Mouse (Mus musculus) limb, embryonic 15.5 days (tissue): ENCODE data around the gene Camk2d. TPM values are rescaled to one million over a fixed set of nuclear protein-coding genes. Genes with fewer than 3 reads are reported as not detected.

Experiments
- ATAC-seq: fragments of 200-750 bp; cut with Nextera tagmentation; 2 replicates; pipeline ENCODE4 v1.8.0; 2017; ENCODE audit warnings: low read depth, moderate TSS enrichment; ENCODE audit not compliant: insufficient number of reproducible peaks, low FRiP score, low TSS enrichment
- H3K27ac ChIP-seq: fragments of 300-500 bp; sonication (generic); 2 replicates; pipeline ENCODE4 v1.5.1; 2015; ENCODE audit warnings: moderate library complexity, mild to moderate bottlenecking, inconsistent platforms
- H3K27me3 ChIP-seq: fragments of 300-500 bp; sonication (generic); 2 replicates; pipeline ENCODE4 v1.6.1; 2015; ENCODE audit warnings: inconsistent platforms
- H3K36me3 ChIP-seq: fragments of 300-500 bp; sonication (generic); 2 replicates; pipeline ENCODE4 v1.6.1; 2015; ENCODE audit warnings: inconsistent platforms
- H3K4me1 ChIP-seq: fragments of 300-500 bp; sonication (generic); 2 replicates; pipeline ENCODE4 v1.6.1; 2015; ENCODE audit warnings: inconsistent platforms
- H3K4me2 ChIP-seq: fragments of 300-500 bp; sonication (generic); 2 replicates; pipeline ENCODE4 v1.6.1; 2015; ENCODE audit warnings: mild to moderate bottlenecking, inconsistent platforms
- H3K4me3 ChIP-seq: fragments of 300-500 bp; sonication (generic); 2 replicates; pipeline ENCODE4 v1.5.1; 2015; ENCODE audit warnings: mild to moderate bottlenecking, inconsistent platforms
- H3K9ac ChIP-seq: fragments of 300-500 bp; sonication (generic); 2 replicates; pipeline ENCODE4 v1.6.1; 2015; ENCODE audit warnings: inconsistent platforms
- H3K9me3 ChIP-seq: fragments of 300-500 bp; sonication (generic); 2 replicates; pipeline ENCODE4 v1.6.1; 2016; ENCODE audit warnings: inconsistent platforms
- WGBS: fragments of 180-500 bp; shearing (Covaris S2); methylation state at CpG from one replicate; pipeline ENCODE4 v1.1.7; 2015; 5-methylcytosine and 5-hydroxymethylcytosine counted together
- polyA plus RNA-seq: library from polyadenylated mRNA; unstranded; fragments of >200 nt; fragmentation: Nextera tagmentation; extraction: Ambion mirVana; gene quantifications from 2 replicates; pipeline ENCODE4 v1.2.1, GENCODE M21; 2015

The Camk2d gene
- polyA plus RNA-seq, 1 experiment from 2014 or later, result 31.3 TPM

DNA sequence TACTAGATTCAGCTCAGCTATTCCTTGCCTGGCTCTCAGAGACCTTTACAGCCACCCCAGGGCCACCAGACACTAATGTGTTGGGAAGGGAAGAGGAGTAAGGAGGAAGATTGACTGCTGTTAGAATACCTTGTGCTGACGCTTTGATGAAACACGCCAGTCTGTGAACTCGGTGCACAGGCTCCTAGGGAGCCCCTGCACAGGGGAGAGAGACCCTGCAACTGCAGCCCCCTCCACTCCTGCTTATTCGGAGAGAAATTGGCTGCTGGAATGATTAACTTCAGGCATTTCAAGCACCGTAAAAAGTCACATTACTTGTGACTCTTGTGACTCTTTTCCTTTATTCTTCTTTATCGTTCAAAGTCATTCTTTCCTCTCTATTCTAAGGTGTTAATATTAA is 75.2 kb downstream of the Camk2d start:
- ATAC-seq, result no peak
- H3K27ac ChIP-seq, result no peak overlapping the region
- H3K4me2 ChIP-seq, result no peak overlapping the region
- no peaks in the 10 kb centered on the region for H3K9me3 ChIP-seq
- H3K36me3 ChIP-seq, result no peaks in the 10 kb centered on the region
- no peaks in the 10 kb centered on the region for H3K27me3 ChIP-seq
- H3K4me3 ChIP-seq, result no peak overlapping the region
- no peak overlapping the region for H3K9ac ChIP-seq
- WGBS, result 31% methylated on average over 6 of the region's 6 CpGs
- peaks cover 18% of the 10 kb centered on the region for H3K4me1 ChIP-seq

DNA sequence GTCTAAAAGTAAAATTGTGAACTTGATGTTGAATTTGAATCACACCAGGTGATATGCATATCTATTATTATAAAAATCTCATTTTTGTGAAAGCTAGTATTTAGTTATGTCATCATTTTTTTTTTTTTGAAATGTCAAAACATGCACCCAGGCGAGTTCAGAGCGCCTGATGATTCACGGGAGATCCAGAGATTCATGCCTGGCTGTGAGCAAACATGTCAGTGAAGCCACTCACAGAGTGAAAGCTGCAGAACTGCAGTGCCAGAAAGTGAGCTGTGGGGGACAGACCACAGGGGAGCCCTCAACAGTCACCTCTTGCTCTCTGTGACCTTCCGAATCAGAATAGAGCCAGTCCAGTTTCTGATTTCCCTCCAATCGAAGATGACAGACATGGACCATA is 84.9 kb downstream of the Camk2d start:
- Histone ChIP-seq H3K4me2 (no peak overlapping the region), H3K36me3 (no peaks in the 10 kb centered on the region), H3K9me3 (no peaks in the 10 kb centered on the region), H3K9ac (no peak overlapping the region), H3K27ac (no peak overlapping the region), H3K27me3 (no peaks in the 10 kb centered on the region), H3K4me3 (no peak overlapping the region), H3K4me1 (no peaks in the 10 kb centered on the region)
- 82% methylated on average over 5 of the region's 5 CpGs for WGBS
- no peak for ATAC-seq

DNA sequence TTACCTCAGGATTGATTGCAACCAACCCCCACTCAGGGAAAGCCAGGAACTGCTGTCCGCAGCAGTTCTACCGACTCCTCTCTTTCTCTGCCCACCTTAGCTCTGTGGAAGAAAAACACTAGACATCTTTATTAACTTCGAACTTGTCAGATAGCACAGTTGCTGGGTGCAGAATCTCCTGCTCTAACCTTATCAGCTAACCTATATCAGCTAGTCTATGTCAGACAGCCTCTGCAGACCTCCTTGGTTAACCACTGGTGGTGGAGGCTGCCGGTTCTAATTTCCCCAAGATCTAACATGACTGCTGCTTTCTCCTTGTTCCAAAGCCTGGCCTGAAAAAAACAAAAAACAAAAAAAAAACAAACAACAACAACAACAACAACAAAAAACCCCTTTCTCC is 85.9 kb downstream of the Camk2d start:
- no peaks in the 10 kb centered on the region for H3K9me3 ChIP-seq
- no peak overlapping the region for H3K27ac ChIP-seq
- H3K4me2 ChIP-seq, result no peak overlapping the region
- no peaks in the 10 kb centered on the region for H3K27me3 ChIP-seq
- no peaks in the 10 kb centered on the region for H3K36me3 ChIP-seq
- H3K4me1 ChIP-seq, result no peaks in the 10 kb centered on the region
- no peak for ATAC-seq
- H3K9ac ChIP-seq, result no peak overlapping the region
- 78% methylated on average over 4 of the region's 4 CpGs for WGBS
- H3K4me3 ChIP-seq, result no peak overlapping the region

DNA sequence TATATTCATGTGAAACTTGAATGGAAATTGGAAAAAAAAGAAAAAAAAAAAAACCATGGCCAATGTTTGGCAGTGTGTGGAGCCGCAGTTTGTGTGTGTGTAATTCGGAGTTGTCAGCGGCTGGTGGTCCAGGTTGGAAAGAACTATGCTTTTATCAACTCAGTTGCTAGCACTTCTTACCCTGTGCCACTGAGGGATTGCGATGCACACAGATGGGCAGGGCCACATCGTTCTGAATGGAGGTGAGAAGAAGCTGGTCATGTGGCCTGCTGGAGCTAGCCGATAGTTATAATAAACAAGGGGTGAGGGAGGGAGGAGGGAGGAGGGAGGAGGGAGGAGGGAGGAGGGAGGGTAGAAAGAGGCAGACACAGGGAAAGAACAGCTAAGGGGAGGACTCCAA is 89.3 kb downstream of the Camk2d start:
- no peak for ATAC-seq
- Histone ChIP-seq H3K27me3 (no peaks in the 10 kb centered on the region), H3K27ac (no peak overlapping the region), H3K4me1 (no peaks in the 10 kb centered on the region), H3K9ac (no peak overlapping the region), H3K4me3 (no peak overlapping the region), H3K9me3 (no peaks in the 10 kb centered on the region), H3K36me3 (no peaks in the 10 kb centered on the region), H3K4me2 (no peak overlapping the region)
- WGBS, result 72% methylated on average over 5 of the region's 6 CpGs

DNA sequence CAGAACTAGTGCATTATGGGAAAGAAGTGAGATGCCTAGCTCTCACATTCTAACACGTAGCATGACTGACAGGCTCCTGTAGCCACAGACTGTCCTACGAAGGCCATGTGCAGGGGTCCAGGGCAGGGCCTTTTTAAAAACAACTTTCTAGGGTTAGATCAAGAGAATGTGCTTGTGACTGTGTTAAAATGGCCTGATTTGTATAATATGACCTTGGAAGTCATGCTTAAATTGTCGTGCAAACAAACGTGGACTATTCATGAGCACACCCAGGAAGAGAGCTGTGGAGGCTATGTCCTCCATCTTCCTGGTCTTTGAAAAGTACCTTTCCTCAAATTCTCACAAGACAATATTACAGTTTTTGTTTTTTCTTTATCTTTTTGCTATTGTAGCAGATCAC is 91.0 kb downstream of the Camk2d start:
- no peak overlapping the region for H3K4me2 ChIP-seq
- no peaks in the 10 kb centered on the region for H3K9me3 ChIP-seq
- no peaks in the 10 kb centered on the region for H3K36me3 ChIP-seq
- H3K4me1 ChIP-seq, result peaks cover 1% of the 10 kb centered on the region; the same call in 1 of the 2 replicates
- no peak overlapping the region for H3K27ac ChIP-seq
- H3K27me3 ChIP-seq, result no peaks in the 10 kb centered on the region
- H3K4me3 ChIP-seq, result no peak overlapping the region
- 87% methylated on average over 4 of the region's 4 CpGs for WGBS
- no peak for ATAC-seq
- H3K9ac ChIP-seq, result no peak overlapping the region

DNA sequence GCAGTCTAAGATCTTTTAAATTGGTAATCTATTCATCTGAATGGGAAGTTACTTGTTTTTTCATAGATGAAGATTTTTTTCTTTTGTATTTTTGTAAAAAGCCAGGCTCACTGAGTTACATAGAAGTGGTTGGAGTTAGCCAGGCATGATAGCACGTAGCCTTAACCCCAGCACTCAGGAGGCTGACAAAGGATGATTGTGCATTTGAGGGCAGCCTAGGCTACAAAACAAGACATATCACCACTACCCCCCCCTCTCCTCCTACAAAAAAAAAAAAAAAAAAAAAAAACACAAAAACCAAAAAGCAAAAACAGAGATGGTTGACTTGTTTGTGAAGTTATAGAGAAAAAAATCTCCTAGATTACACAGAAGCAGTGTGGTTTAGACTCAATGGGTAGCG is 92.4 kb downstream of the Camk2d start:
- Histone ChIP-seq H3K4me3 (no peak overlapping the region), H3K27ac (no peak overlapping the region), H3K27me3 (no peaks in the 10 kb centered on the region), H3K36me3 (no peaks in the 10 kb centered on the region), H3K9ac (no peak overlapping the region), H3K9me3 (no peaks in the 10 kb centered on the region), H3K4me2 (no peak overlapping the region), H3K4me1 (peaks cover 14% of the 10 kb centered on the region)
- ATAC-seq, result no peak
- WGBS, result 93% methylated on average over 2 of the region's 2 CpGs

DNA sequence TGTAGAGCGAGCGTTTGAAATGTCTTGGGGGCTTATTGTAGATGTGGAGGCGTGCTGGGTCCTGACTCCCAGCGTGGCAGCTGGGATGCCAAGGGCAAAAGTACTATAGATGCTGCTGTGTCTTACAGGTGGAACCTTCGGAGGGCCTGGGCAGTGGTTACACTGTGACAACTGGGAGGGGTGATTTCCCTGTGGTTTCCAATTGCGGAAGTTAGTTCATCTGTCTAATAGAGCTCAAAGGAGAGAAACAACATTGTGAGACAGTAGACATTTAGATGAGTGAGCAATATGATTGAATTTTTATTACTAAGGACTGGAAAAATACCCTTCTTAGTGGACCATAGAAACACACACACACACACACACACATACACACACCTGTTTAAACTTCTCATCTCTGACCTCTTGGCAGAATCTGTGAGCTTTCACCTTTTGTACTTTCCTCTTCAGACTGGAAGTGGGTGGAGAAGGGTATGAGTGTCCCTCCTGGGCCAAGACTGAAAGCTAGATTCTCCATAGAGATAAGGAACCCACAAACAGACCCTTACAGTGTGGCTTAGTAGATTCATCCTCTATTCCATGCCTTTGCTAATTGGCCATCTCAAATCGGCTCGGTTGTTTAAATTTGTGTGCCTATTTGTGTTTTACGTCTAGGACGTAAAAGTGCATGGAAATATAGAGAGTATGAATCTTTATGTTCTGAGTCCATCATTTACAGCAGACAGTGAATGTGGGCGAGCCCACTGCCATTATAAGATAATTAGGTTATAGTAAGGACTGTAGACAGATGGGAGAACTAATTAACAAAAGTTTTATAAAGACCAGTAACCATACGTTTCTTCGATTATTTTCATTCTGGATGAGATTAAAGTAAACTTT is 94.8 kb downstream of the Camk2d start:
- 64% methylated on average over 13 of the region's 13 CpGs for WGBS

DNA sequence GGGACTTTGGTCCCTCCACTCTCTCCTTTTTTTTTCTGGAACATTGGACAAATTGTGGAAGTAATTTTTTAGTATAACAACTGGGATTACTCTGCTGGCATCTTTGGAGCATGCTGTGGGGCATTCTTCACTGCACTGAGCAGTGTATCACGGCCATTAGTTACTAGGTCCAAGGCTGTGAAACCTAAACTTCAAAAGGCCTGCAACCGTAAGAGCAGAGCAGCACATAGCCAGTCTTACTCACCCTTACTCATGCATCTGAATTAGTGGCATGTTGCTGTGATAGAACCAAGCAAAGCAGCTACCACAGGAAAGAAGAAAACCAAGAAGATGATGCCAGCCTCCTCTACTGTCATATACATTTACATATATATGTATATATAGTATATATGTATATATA is 95.5 kb downstream of the Camk2d start:
- Histone ChIP-seq H3K4me3 (no peak overlapping the region), H3K9me3 (no peaks in the 10 kb centered on the region), H3K27ac (no peak overlapping the region), H3K36me3 (no peaks in the 10 kb centered on the region), H3K4me1 (peaks cover 18% of the 10 kb centered on the region), H3K9ac (no peak overlapping the region), H3K4me2 (no peak overlapping the region), H3K27me3 (no peaks in the 10 kb centered on the region)
- WGBS, result 66% methylated on average over 2 of the region's 2 CpGs
- no peak for ATAC-seq

More for the DNA sequence above, 94.8 kb downstream of the Camk2d start:
- H3K4me3 ChIP-seq, result no peak overlapping the region
- H3K27ac ChIP-seq, result no peak overlapping the region
- no peaks in the 10 kb centered on the region for H3K36me3 ChIP-seq
- no peaks in the 10 kb centered on the region for H3K9me3 ChIP-seq
- H3K4me1 ChIP-seq, result peaks cover 18% of the 10 kb centered on the region
- no peak overlapping the region for H3K4me2 ChIP-seq
- ATAC-seq, result no peak
- H3K9ac ChIP-seq, result no peak overlapping the region
- H3K27me3 ChIP-seq, result no peaks in the 10 kb centered on the region

DNA sequence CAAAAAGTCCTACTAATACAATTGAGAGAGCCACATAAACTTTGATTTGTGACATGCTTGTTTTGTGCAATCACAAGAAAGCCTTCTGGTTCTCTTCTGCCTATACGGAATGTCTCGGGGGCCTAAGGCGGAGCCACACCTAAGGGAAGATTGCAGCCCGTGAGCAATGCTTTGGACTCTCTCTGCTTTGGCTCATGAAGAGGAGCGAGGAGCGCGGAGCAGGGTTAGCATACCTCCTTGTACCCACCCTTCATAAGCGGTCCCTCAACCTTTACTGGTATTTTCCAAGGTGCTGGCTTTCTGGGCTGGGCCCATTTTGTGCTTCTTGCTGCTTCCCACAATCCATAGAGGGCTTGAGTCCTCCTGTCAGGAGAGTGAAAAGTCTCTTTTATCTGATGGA is 96.7 kb downstream of the Camk2d start:
- peak overlapping the region; percentile 26; the same call in 1 of the 2 replicates for H3K4me2 ChIP-seq
- H3K27me3 ChIP-seq, result no peaks in the 10 kb centered on the region
- H3K36me3 ChIP-seq, result no peaks in the 10 kb centered on the region
- 60% methylated on average over 8 of the region's 8 CpGs for WGBS
- H3K27ac ChIP-seq, result no peak overlapping the region
- H3K4me3 ChIP-seq, result no peak overlapping the region
- no peaks in the 10 kb centered on the region for H3K9me3 ChIP-seq
- H3K4me1 ChIP-seq, result peaks cover 18% of the 10 kb centered on the region
- H3K9ac ChIP-seq, result no peak overlapping the region
- no peak for ATAC-seq

DNA sequence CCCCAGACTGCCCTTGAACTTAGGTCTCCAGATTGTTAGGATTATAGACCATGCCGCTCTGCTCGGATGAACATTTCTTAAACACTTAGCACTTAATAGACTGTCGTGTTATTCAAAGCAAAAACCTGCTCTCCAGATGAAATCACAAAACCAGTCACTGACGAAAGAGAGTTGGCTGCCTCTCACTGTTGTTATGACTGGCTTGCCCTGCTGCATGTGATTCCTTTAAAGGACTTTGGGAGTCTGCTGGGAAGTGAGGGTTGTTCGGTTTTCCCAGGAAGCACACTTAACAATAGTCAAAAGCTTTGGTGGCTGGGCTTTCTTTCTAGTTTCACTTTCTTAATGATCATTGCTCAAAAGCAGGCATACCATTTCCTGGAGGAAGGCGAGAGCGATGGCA is 97.2 kb downstream of the Camk2d start:
- H3K4me3 ChIP-seq, result peak overlapping the region; percentile 18; the same call in 1 of the 2 replicates
- WGBS, result 29% methylated on average over 7 of the region's 7 CpGs
- peak overlapping the region; percentile 17; the same call in 1 of the 2 replicates for H3K27ac ChIP-seq
- no peak; the same call in 1 of the 2 replicates for ATAC-seq
- H3K9me3 ChIP-seq, result no peaks in the 10 kb centered on the region
- no peak overlapping the region for H3K9ac ChIP-seq
- H3K27me3 ChIP-seq, result no peaks in the 10 kb centered on the region
- peaks cover 18% of the 10 kb centered on the region for H3K4me1 ChIP-seq
- no peaks in the 10 kb centered on the region for H3K36me3 ChIP-seq
- H3K4me2 ChIP-seq, result peak overlapping the region; percentile 26

DNA sequence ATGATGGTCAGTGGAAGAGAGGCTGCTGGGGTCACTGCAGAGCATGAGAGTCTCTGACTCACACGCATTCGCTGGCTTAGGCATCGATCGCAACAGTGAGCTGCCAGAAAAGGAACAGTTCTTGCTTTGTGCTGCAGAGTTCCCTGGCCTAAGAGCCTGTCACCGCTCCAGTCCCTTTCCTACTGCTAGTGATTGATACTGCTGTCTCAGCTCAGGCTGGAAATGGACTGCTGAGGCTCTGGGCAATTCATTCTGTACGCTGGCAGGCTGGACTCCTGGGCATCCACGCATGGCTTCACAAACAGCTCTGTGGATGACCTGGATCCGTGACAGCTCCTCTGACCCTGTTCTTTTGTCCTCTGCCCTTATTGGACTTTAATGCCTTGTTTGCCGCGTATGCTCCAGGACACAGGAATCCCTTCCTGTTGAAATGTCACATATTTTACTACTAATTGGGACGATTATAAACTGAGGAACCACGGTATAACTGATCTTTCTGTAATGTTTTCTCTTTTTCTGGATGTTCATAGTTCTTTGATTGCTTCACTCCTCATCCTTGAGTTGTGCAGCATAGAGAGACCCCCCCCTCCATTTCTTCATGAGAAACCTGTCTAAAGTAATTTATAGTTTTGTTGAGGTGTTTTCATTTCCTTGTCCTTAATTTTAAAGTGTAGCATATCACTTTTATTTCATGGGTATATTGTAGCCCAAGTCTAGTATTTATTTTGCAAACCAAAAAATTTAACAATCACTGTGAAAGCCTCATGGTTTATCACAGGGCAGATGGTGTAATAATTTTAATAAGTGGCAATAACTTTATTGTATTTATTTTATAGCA is 99.6 kb downstream of the Camk2d start:
- H3K4me2 ChIP-seq, result no peak overlapping the region

DNA sequence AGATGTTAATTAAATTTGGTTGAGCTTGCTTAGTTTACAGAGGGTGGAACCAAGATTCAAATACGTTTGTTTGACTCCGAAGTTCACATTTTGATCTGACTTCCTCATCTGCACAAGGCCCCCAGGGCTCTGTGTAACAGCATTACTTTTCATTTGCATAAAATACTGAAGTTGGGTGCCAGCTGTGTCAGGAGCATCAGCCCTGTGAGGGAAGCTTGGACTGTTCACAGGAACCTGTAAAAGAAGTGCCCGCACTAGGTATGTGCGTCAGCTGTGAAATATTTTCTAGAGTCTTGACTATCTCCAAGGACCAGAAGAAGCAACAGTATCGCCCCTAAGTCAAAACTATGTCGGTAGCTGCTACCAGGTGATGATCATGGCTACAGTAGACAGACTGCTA is 100.5 kb downstream of the Camk2d start:
- H3K4me3 ChIP-seq, result no peak overlapping the region
- WGBS, result 83% methylated on average over 6 of the region's 6 CpGs
- no peaks in the 10 kb centered on the region for H3K9me3 ChIP-seq
- peaks cover 18% of the 10 kb centered on the region for H3K4me1 ChIP-seq
- H3K36me3 ChIP-seq, result no peaks in the 10 kb centered on the region
- H3K27me3 ChIP-seq, result no peaks in the 10 kb centered on the region
- H3K27ac ChIP-seq, result no peak overlapping the region
- ATAC-seq, result no peak
- no peak overlapping the region for H3K9ac ChIP-seq
- no peak overlapping the region for H3K4me2 ChIP-seq

More for the DNA sequence above, 99.6 kb downstream of the Camk2d start:
- 49% methylated on average over 12 of the region's 12 CpGs for WGBS
- Histone ChIP-seq H3K27me3 (no peaks in the 10 kb centered on the region), H3K27ac (no peak overlapping the region), H3K9ac (no peak overlapping the region), H3K36me3 (no peaks in the 10 kb centered on the region), H3K4me3 (no peak overlapping the region), H3K4me1 (peaks cover 18% of the 10 kb centered on the region), H3K9me3 (no peaks in the 10 kb centered on the region)
- no peak for ATAC-seq
